Mouse (Mus musculus) liver, postnatal 0 days (tissue): ENCODE results near the gene Nrg4. TPM values are rescaled to one million over a fixed set of nuclear protein-coding genes. Genes with fewer than 3 reads are reported as not detected.

ENCODE experiments used
- ATAC-seq: fragments of 200-750 bp; cut with Nextera tagmentation; 2 replicates; pipeline ENCODE4 v1.8.0; 2017; ENCODE audit warnings: mild to moderate bottlenecking, moderate library complexity
- DNase-seq: peaks from one replicate; pipeline ENCODE4 v3.0.0-alpha.2; 2016
- H3K27ac ChIP-seq: fragments of 300-500 bp; sonication (generic); 2 replicates; pipeline ENCODE4 v1.5.1; 2014; ENCODE audit warnings: antibody characterized with exemption, moderate library complexity, mild to moderate bottlenecking, low read depth
- H3K27me3 ChIP-seq: fragments of 300-500 bp; sonication (generic); 2 replicates; pipeline ENCODE4 v1.6.1; 2014; ENCODE audit warnings: low read length, control low read depth, mixed read lengths; ENCODE audit not compliant: insufficient read depth
- H3K36me3 ChIP-seq: fragments of 300-500 bp; sonication (generic); replicated peaks from 2 replicates; pipeline ENCODE4 v1.6.1; 2014; ENCODE audit warnings: mild to moderate bottlenecking, control low read depth, low read length, moderate library complexity, mixed read lengths; ENCODE audit not compliant: insufficient read depth
- H3K4me1 ChIP-seq: fragments of 300-500 bp; sonication (generic); 2 replicates; pipeline ENCODE4 v1.6.1; 2014; ENCODE audit warnings: antibody characterized with exemption, mild to moderate bottlenecking, control low read depth; ENCODE audit not compliant: insufficient read depth
- H3K4me2 ChIP-seq: fragments of 300-500 bp; sonication (generic); 2 replicates; pipeline ENCODE4 v1.6.1; 2014; ENCODE audit warnings: low read depth, mild to moderate bottlenecking, low read length, moderate library complexity, mixed read lengths
- H3K4me3 ChIP-seq: fragments of 300-500 bp; sonication (generic); 2 replicates; pipeline ENCODE4 v1.5.1; 2014; ENCODE audit warnings: low read depth, low read length
- H3K9ac ChIP-seq: fragments of 300-500 bp; sonication (generic); replicated peaks from 2 replicates; pipeline ENCODE4 v1.6.1; 2014; ENCODE audit warnings: mild to moderate bottlenecking, moderate library complexity
- H3K9me3 ChIP-seq: fragments of 300-500 bp; sonication (generic); 2 replicates; pipeline ENCODE4 v1.6.1; 2016; ENCODE audit warnings: mild to moderate bottlenecking, control low read depth, low read length, mixed read lengths
- CTCF ChIP-seq: sonication (generic); IDR thresholded peaks from 2 replicates; pipeline ENCODE4 v1.5.1; 2016; ENCODE audit warnings: antibody characterized with exemption, low read depth
- EP300 ChIP-seq: IDR thresholded peaks from 2 replicates; pipeline ENCODE4 v1.6.1; 2016; ENCODE audit warnings: antibody characterized with exemption, low read depth, mild to moderate bottlenecking
- WGBS: fragments of 180-500 bp; shearing (Covaris S2); extraction: QIAGEN DNeasy Blood & Tissue Kit; methylation state at CpG from one replicate; pipeline ENCODE4 v1.1.7; 2014; ENCODE audit not compliant: insufficient replicate concordance; 5-methylcytosine and 5-hydroxymethylcytosine counted together
- polyA plus RNA-seq: library from polyadenylated mRNA; unstranded; fragments of >200 nt; fragmentation: Nextera tagmentation; extraction: Ambion mirVana; gene quantifications from 2 replicates; pipeline ENCODE4 v1.2.1, GENCODE M21; 2015

Nrg4 gene
- polyA plus RNA-seq, 1 experiment from 2014 or later, result 6.6 TPM

DNA sequence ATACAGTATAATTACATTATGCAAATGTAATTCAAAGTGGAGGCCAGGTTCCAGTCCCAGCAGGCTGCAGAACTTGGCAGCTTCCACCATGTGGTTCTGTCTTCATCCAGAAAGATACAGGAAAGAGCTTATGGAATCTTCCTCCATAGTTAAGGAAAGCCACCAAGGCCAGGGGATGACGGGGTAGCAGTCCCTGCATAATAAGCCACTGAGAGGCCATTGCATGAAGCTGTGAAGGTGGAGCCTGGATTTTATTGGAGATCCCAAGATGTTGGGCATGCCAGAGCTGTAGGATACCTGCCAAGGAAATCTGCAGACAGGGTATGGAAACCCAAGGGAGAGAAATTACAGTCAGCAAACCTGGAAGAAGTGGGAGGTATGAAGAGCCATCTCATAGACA, 30.5 kb upstream of the Nrg4 start:
- WGBS, result 68% methylated on average over 1 of the region's 1 CpGs
- Histone ChIP-seq H3K9me3 (no peaks in the 10 kb centered on the region), H3K27me3 (no peaks in the 10 kb centered on the region), H3K9ac (no peak overlapping the region), H3K36me3 (no peaks in the 10 kb centered on the region), H3K4me1 (no peaks in the 10 kb centered on the region), H3K4me2 (no peak overlapping the region), H3K27ac (no peak overlapping the region), H3K4me3 (no peak overlapping the region)
- no peak for ATAC-seq
- TF ChIP-seq CTCF (no peak), EP300 (no peak)
- DNase-seq, result no peak

DNA sequence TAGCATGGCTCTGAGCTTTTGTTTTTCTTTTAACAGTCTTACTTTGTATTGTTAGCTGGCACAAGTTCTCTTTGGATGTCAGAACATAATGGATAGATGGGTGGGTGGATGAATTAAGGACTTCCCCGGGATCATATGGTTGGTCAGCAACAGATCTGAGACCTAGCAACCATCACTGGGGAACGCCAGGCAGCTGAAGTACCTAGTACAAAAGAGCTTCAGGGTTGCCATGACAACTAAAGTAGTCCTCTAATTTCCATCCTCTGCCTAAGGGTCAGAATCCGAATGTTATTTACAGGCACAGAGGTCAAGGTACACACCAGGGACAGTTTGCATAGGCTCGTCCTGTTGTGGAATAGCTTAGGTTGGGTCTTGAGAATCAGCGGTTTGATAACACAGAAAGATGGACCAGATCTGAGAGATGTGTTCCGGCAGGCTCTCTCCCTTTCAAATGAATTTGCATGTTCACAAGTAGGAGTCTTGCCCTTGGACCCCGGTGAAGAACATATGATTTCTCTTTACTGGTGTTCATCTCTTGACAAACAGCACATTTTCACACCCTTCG, 28.7 kb upstream of the Nrg4 start:
- Histone ChIP-seq H3K27me3 (no peaks in the 10 kb centered on the region), H3K4me1 (no peaks in the 10 kb centered on the region), H3K4me2 (no peak overlapping the region), H3K9ac (no peak overlapping the region), H3K36me3 (no peaks in the 10 kb centered on the region), H3K4me3 (no peak overlapping the region), H3K9me3 (no peaks in the 10 kb centered on the region), H3K27ac (no peak overlapping the region)
- ATAC-seq, result no peak
- no peak for DNase-seq
- no peak for TF ChIP-seq CTCF
- TF ChIP-seq EP300, result no peak
- WGBS, result 61% methylated on average over 8 of the region's 8 CpGs

DNA sequence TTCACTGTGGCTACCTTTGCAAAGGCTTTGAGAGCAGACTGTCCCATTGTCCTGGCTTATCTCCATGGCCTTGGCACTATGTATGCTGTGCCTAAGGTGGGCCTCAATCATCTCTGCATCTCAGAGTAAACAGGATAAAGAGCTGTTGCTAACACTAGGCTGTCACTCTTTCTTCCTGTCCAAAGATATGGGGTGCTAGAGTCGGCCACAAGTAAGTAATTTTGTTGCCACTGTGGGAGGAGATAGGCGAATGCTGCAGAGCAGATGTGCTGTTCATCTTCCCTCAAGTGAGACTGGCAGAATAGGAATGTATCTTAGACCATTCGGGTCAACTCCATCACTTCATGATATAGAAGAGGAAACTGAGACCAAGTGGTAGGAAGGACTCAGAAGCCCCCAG, 28.0 kb upstream of the Nrg4 start:
- H3K4me2 ChIP-seq, result no peak overlapping the region
- TF ChIP-seq EP300, result no peak
- no peak for TF ChIP-seq CTCF
- no peaks in the 10 kb centered on the region for H3K4me1 ChIP-seq
- H3K9me3 ChIP-seq, result no peaks in the 10 kb centered on the region
- DNase-seq, result no peak
- H3K36me3 ChIP-seq, result no peaks in the 10 kb centered on the region
- no peak overlapping the region for H3K4me3 ChIP-seq
- no peak overlapping the region for H3K27ac ChIP-seq
- no peak for ATAC-seq
- WGBS, result 46% methylated on average over 3 of the region's 3 CpGs
- no peak overlapping the region for H3K9ac ChIP-seq
- no peaks in the 10 kb centered on the region for H3K27me3 ChIP-seq

DNA sequence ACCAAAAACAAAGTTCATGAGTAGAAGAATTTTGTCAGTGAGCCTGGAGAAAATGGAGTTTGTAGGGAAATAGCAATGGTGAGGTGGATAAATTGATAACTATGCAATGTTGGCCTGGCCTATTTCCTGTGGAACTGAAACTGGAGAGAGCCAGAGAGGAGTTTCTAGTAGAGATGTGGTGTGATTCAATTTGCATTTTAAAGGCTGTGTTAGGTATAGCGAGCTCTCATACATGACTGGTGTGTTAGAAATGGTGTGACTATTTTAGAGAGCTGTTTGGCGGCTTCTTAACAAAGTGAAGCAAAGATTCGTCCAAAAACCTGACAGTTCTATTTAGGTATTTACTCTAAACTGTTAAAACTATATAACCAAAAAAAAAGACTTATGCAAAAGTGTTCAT, 22.0 kb upstream of the Nrg4 start:
- no peak overlapping the region for H3K27ac ChIP-seq
- TF ChIP-seq CTCF (no peak), EP300 (no peak)
- 65% methylated on average over 3 of the region's 3 CpGs for WGBS
- DNase-seq, result no peak
- H3K4me3 ChIP-seq, result no peak overlapping the region
- H3K9ac ChIP-seq, result no peak overlapping the region
- H3K9me3 ChIP-seq, result no peaks in the 10 kb centered on the region
- H3K27me3 ChIP-seq, result no peaks in the 10 kb centered on the region
- ATAC-seq, result no peak
- no peaks in the 10 kb centered on the region for H3K36me3 ChIP-seq
- H3K4me1 ChIP-seq, result no peaks in the 10 kb centered on the region
- H3K4me2 ChIP-seq, result no peak overlapping the region

DNA sequence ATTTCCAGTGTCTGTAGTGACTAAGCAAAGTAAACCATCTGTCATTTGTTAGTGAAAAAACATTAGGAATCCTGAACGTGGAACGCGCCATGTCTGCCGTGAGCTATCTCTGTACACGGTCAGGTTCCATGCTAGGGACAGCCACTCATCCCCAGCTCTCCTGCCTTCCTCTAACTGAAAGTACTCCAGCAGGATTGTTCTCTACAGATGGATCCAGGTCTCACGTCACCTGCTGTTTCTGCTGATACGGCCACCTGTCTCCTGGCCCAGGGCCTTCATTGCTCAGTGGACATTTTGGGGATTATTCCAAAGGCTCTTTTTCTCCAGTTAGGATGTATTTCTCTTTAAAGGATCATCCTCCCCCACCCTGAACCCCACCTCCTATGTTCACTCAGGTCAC, 18.7 kb upstream of the Nrg4 start:
- Histone ChIP-seq H3K4me1 (no peaks in the 10 kb centered on the region), H3K4me2 (no peak overlapping the region), H3K4me3 (no peak overlapping the region), H3K27me3 (no peaks in the 10 kb centered on the region), H3K9ac (no peak overlapping the region), H3K36me3 (no peaks in the 10 kb centered on the region), H3K27ac (no peak overlapping the region), H3K9me3 (no peaks in the 10 kb centered on the region)
- no peak for ATAC-seq
- DNase-seq, result no peak
- no peak for TF ChIP-seq EP300
- no peak for TF ChIP-seq CTCF
- 89% methylated on average over 7 of the region's 7 CpGs for WGBS

DNA sequence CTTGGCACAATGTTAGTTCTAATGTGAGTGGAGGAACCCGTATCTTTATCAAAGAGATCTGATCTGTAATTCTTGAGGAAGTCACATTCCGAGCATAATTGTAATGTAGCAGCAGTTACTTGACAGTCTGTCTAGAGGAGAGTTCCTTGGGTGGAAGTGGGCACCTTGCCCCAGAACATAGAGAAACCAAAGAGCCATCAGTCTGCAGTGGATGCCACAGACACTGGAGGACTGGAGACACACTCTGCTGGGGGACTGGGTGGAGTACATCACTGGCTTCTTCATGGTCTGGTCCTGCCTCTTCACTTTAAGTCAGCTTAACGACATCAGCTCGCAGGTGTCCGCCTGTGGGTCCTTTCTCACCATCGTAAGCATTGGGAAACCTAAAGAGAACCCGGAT, 17.5 kb upstream of the Nrg4 start:
- Histone ChIP-seq H3K9ac (no peak overlapping the region), H3K27ac (no peak overlapping the region), H3K36me3 (no peaks in the 10 kb centered on the region), H3K4me3 (no peak overlapping the region), H3K4me1 (no peaks in the 10 kb centered on the region), H3K27me3 (no peaks in the 10 kb centered on the region), H3K9me3 (no peaks in the 10 kb centered on the region), H3K4me2 (no peak overlapping the region)
- TF ChIP-seq CTCF (no peak), EP300 (no peak)
- 75% methylated on average over 7 of the region's 7 CpGs for WGBS
- ATAC-seq (no peak), DNase-seq (no peak)

DNA sequence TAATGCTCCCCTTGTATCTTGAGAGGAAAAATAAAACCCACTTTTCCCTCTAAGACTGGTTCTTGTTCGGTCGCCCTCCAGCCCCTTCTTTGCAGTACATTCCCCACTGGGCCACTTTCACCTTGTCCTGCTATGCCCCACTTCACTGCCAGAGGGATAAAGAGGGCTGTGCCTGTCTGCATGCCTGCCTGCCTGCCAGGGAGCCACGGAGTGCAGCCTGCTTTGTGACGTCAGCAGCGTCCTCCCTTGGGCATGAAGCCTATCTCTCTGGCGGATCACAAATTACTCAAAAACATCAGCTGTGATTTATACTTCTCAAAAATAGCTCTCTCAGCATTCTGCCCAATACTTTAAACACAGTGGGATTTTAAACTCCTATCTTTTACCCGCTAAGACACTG, 6.3 kb upstream of the Nrg4 start:
- H3K9me3 ChIP-seq, result no peaks in the 10 kb centered on the region
- peaks cover 26% of the 10 kb centered on the region for H3K27me3 ChIP-seq
- H3K36me3 ChIP-seq, result no peaks in the 10 kb centered on the region
- no peaks in the 10 kb centered on the region for H3K4me1 ChIP-seq
- TF ChIP-seq CTCF, result no peak
- TF ChIP-seq EP300, result no peak
- no peak overlapping the region for H3K4me2 ChIP-seq
- ATAC-seq (peak; percentile 74; the same call in 1 of the 2 replicates), DNase-seq (peak; percentile 38)
- WGBS, result 36% methylated on average over 7 of the region's 7 CpGs
- H3K27ac ChIP-seq, result no peak overlapping the region
- H3K9ac ChIP-seq, result no peak overlapping the region
- H3K4me3 ChIP-seq, result no peak overlapping the region
